Mouse (Mus musculus) heart, postnatal 4 days (tissue): ENCODE measurements around the gene Zfp740. TPM values are rescaled to one million over a fixed set of nuclear protein-coding genes. Genes with fewer than 3 reads are reported as not detected.

Source experiments
- DNase-seq: peaks from one replicate; pipeline ENCODE4 v3.0.0; 2021
- total RNA-seq, 2 experiments: library from RNA; stranded (reverse); gene quantifications; 2 replicates each; pipeline ENCODE4 v1.2.3; 2021

The Zfp740 gene
- total RNA-seq, 2 experiments from 2014 or later, result 45.3 to 49.4 TPM

- DNase-seq, result no peak
Measured at GRCm38 (mm10) chr15:102248812-102249191, 45.8 kb downstream of the Zfp740 start.

- DNase-seq, result peak; percentile 57
Measured at GRCm38 (mm10) chr15:102249251-102249691, 46.2 kb downstream of the Zfp740 start.

GRCm38 (mm10) chr15:102249967-102250366, 46.9 kb downstream of the Zfp740 start:
- DNase-seq, result no peak

GRCm38 (mm10) chr15:102250521-102250920, 47.5 kb downstream of the Zfp740 start:
- no peak for DNase-seq

- no peak for DNase-seq
Measured at GRCm38 (mm10) chr15:102255547-102256255, 52.7 kb downstream of the Zfp740 start.

- DNase-seq, result no peak
Measured at GRCm38 (mm10) chr15:102256431-102257201, 53.6 kb downstream of the Zfp740 start.

- no peak for DNase-seq
Measured at GRCm38 (mm10) chr15:102257202-102258075, 54.4 kb downstream of the Zfp740 start, which contains the start of gene Rarg. TSS of gene Rarg (minus strand) at chr15:102257517.

- DNase-seq, result peak; percentile 58
Measured at GRCm38 (mm10) chr15:102258076-102258470, 55.0 kb downstream of the Zfp740 start.

GRCm38 (mm10) chr15:102258581-102259253, 55.7 kb downstream of the Zfp740 start:
- no peak for DNase-seq

- no peak for DNase-seq
Measured at GRCm38 (mm10) chr15:102262582-102262981, 59.5 kb downstream of the Zfp740 start.

- DNase-seq, result no peak
Measured at GRCm38 (mm10) chr15:102263037-102263436, 60.0 kb downstream of the Zfp740 start.

Other genes with a start within 250 kb of the Zfp740 start
- gene Krt78, start 249.0 kb upstream of the Zfp740 start, total RNA-seq, result under 1 TPM in 1 of 2 experiments, not detected in 1; 0.07 TPM
- 1 to 10 TPM; 6.2 to 6.4 TPM for gene Krt8, start 198.8 kb upstream of the Zfp740 start, total RNA-seq
- 10 to 100 TPM; 14.9 to 15.4 TPM for gene Krt18, start 175.1 kb upstream of the Zfp740 start, total RNA-seq
- gene Eif4b, start 129.5 kb upstream of the Zfp740 start, total RNA-seq, result 100 to 1,000 TPM; 142 to 145 TPM
- 10 to 100 TPM; 65.8 to 70.3 TPM for gene Tns2, start 102.8 kb upstream of the Zfp740 start, total RNA-seq
- gene Spryd3, start 67.0 kb upstream of the Zfp740 start, total RNA-seq, result 10 to 100 TPM; 19.9 to 22.6 TPM
- 10 to 100 TPM; 10.0 to 12.5 TPM for gene Igfbp6, start 58.9 kb upstream of the Zfp740 start, total RNA-seq
- under 1 TPM; 0.11 to 0.17 TPM for gene Soat2, start 52.7 kb upstream of the Zfp740 start, total RNA-seq
- 10 to 100 TPM; 26.8 to 29.9 TPM for gene Csad, start 1.5 kb downstream of the Zfp740 start, total RNA-seq
- 1 to 10 TPM in 1 of 2 experiments, under 1 TPM in 1; 0.98 to 1.0 TPM for gene Itgb7, start 28.7 kb downstream of the Zfp740 start, total RNA-seq
- 10 to 100 TPM; 12.9 to 16.6 TPM for gene Rarg, start 54.3 kb downstream of the Zfp740 start, total RNA-seq
- gene Gm9918, start 67.3 kb downstream of the Zfp740 start, total RNA-seq, result not detected
- gene Mfsd5, start 76.2 kb downstream of the Zfp740 start, total RNA-seq, result 10 to 100 TPM; 21.1 to 22.7 TPM
- gene Espl1, start 93.0 kb downstream of the Zfp740 start, total RNA-seq, result 10 to 100 TPM; 23.2 to 28.2 TPM
- 100 to 1,000 TPM; 334 to 351 TPM for gene Pfdn5, start 122.9 kb downstream of the Zfp740 start, total RNA-seq
- 10 to 100 TPM; 31.8 to 37.3 TPM for gene Myg1, start 128.5 kb downstream of the Zfp740 start, total RNA-seq
- 10 to 100 TPM; 29.2 to 30.0 TPM for gene Aaas, start 147.5 kb downstream of the Zfp740 start, total RNA-seq
- gene Sp7, start 163.9 kb downstream of the Zfp740 start, total RNA-seq, result not detected
- gene Sp1, start 202.9 kb downstream of the Zfp740 start, total RNA-seq, result 10 to 100 TPM; 55.5 to 74.3 TPM
- 1 to 10 TPM in 1 of 2 experiments, under 1 TPM in 1; 0.77 to 1.6 TPM for gene Amhr2, start 242.1 kb downstream of the Zfp740 start, total RNA-seq